Mouse (Mus musculus) heart, embryonic 11.5 days (tissue): ENCODE results near the gene Olfr1462. TPM values are rescaled to one million over a fixed set of nuclear protein-coding genes. Genes with fewer than 3 reads are reported as not detected.

ENCODE experiments used
- ATAC-seq: fragments of 200-750 bp; cut with Nextera tagmentation; replicated peaks from 2 replicates; pipeline ENCODE4 v1.8.0; 2017; ENCODE audit warnings: moderate library complexity; ENCODE audit not compliant: insufficient number of reproducible peaks, low FRiP score, low TSS enrichment
- H3K27ac ChIP-seq: fragments of 300-500 bp; sonication (generic); 2 replicates; pipeline ENCODE4 v1.5.1; 2014; ENCODE audit warnings: mild to moderate bottlenecking, low read depth, low read length
- H3K27me3 ChIP-seq: fragments of 300-500 bp; sonication (generic); 2 replicates; pipeline ENCODE4 v1.6.1; 2014; ENCODE audit warnings: mild to moderate bottlenecking, low read length, mixed read lengths; ENCODE audit not compliant: control insufficient read depth, insufficient read depth
- H3K36me3 ChIP-seq: fragments of 300-500 bp; sonication (generic); 2 replicates; pipeline ENCODE4 v1.6.1; 2014; ENCODE audit warnings: mild to moderate bottlenecking, low read length, moderate library complexity, mixed read lengths; ENCODE audit not compliant: control insufficient read depth, insufficient read depth
- H3K4me1 ChIP-seq: fragments of 300-500 bp; sonication (generic); 2 replicates; pipeline ENCODE4 v1.6.1; 2014; ENCODE audit warnings: low read length; ENCODE audit not compliant: control insufficient read depth, insufficient read depth
- H3K4me2 ChIP-seq: fragments of 300-500 bp; sonication (generic); 2 replicates; pipeline ENCODE4 v1.6.1; 2014; ENCODE audit warnings: mild to moderate bottlenecking, moderate library complexity
- H3K4me3 ChIP-seq: fragments of 300-500 bp; sonication (generic); 2 replicates; pipeline ENCODE4 v1.5.1; 2014; ENCODE audit warnings: low read depth, low read length
- H3K9ac ChIP-seq: fragments of 300-500 bp; sonication (generic); 2 replicates; pipeline ENCODE4 v1.6.1; 2014; ENCODE audit warnings: mild to moderate bottlenecking, low read depth, low read length, moderate library complexity
- H3K9me3 ChIP-seq: fragments of 300-500 bp; sonication (generic); replicated peaks from 2 replicates; pipeline ENCODE4 v1.6.1; 2016; ENCODE audit warnings: low read length; ENCODE audit not compliant: control insufficient read depth
- WGBS: fragments of 180-500 bp; shearing (Covaris S2); extraction: QIAGEN DNeasy Blood & Tissue Kit; methylation state at CpG from one replicate; pipeline ENCODE4 v1.1.7; 2014; ENCODE audit not compliant: insufficient replicate concordance; 5-methylcytosine and 5-hydroxymethylcytosine counted together
- polyA plus RNA-seq: library from polyadenylated mRNA; unstranded; fragments of >200 nt; fragmentation: Nextera tagmentation; extraction: Ambion mirVana; gene quantifications from 2 replicates; pipeline ENCODE4 v1.2.1, GENCODE M21; 2014

Olfr1462 gene
- not detected in 2 replicates for polyA plus RNA-seq

DNA sequence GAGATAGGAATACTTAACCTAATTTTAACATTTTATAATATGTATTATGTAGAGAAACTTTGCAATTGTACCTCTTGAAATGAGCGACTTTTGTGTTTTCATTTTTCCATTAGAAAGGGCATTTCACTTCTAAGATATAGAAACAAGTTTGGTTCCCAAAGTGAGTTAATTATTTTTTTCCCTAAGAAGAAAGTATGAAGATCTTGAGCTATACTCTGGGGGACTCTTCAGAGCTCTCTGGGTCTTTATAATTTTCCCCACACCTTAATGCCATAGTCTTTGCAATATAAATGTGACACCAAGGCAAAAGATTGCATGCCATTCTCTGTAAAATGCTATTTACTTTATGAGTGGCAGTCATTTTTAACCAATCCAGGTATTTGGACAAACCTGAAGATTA is at the start of gene Olfr1462:
Gene Olfr1462, plus strand, starts transcription at position 301 of the 400 bp plus-strand sequence.
- H3K27me3 ChIP-seq: no peaks in the 10 kb centered on the region
- 58% methylated on average over 1 of the region's 1 CpGs for WGBS
- no peaks in the 10 kb centered on the region for H3K36me3 ChIP-seq
- H3K9me3 ChIP-seq: no peaks in the 10 kb centered on the region
- no peak within 1 kb of the TSS for H3K27ac ChIP-seq
- no peak within 1 kb of the TSS for H3K9ac ChIP-seq
- H3K4me2 ChIP-seq: no peak within 1 kb of the TSS
- no peak within 1 kb of the TSS for H3K4me3 ChIP-seq
- no peaks in the 10 kb centered on the region for H3K4me1 ChIP-seq
- ATAC-seq: no peak

DNA sequence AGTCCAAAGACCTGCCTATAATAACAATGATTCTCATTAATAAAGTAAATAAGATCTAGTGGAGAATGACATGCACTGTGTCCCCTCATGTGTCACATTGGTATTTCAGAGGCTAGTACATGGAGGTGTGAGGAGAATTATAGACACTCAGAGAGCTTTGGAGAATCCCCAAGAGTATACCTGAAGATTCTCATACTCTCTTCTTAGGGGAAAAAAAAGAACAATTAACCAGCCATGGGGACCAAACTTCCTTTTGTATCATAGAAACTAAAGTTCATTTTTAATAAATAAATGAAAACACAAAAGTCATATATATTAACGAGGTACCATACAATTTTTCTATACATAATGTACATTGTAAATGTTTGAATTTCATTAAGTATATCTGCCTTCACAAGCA is 36.1 kb upstream of the Olfr1462 start, which contains the start of gene Olfr1459:
Gene Olfr1459, minus strand, starts transcription at position 101 of the 400 bp plus-strand sequence.
- ATAC-seq: no peak
- no peaks in the 10 kb centered on the region for H3K36me3 ChIP-seq
- H3K4me1 ChIP-seq: no peaks in the 10 kb centered on the region
- H3K9me3 ChIP-seq: peaks cover 3% of the 10 kb centered on the region
- H3K27ac ChIP-seq: no peak within 1 kb of the TSS
- no peaks in the 10 kb centered on the region for H3K27me3 ChIP-seq
- no peak within 1 kb of the TSS for H3K4me2 ChIP-seq
- H3K4me3 ChIP-seq: no peak within 1 kb of the TSS
- 60% methylated on average over 1 of the region's 1 CpGs for WGBS
- H3K9ac ChIP-seq: no peak within 1 kb of the TSS

DNA sequence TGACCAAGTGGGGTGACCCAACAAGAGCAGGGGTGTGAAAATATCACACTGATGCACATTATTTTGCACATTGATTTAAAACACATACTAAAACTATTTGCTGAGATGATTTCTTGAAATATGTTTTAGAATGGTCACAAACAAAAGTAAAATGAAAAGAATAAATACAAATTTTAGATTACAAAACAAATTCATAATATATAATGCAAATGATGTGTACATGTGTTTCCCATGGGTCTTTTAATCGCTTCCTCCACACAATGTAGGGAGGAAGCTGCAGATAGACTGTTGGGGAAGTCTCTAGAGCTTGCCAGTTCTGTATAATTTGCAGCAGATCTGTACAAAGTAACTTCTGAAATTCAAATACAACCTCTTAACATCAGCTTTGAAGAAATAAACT is 22.8 kb upstream of the Olfr1462 start, which contains the start of gene Olfr1461:
Gene Olfr1461, plus strand, starts transcription at position 301 of the 400 bp plus-strand sequence.
- Histone ChIP-seq H3K4me1 (no peaks in the 10 kb centered on the region), H3K27ac (no peak within 1 kb of the TSS), H3K9me3 (0 out of 2 replicates have a peak, but pooled peaks cover 4% of the 10 kb centered on the region), H3K9ac (no peak within 1 kb of the TSS), H3K36me3 (no peaks in the 10 kb centered on the region), H3K4me2 (no peak within 1 kb of the TSS), H3K4me3 (no peak within 1 kb of the TSS), H3K27me3 (no peaks in the 10 kb centered on the region)
- 50% methylated on average over 1 of the region's 1 CpGs for WGBS
- ATAC-seq: no peak

DNA sequence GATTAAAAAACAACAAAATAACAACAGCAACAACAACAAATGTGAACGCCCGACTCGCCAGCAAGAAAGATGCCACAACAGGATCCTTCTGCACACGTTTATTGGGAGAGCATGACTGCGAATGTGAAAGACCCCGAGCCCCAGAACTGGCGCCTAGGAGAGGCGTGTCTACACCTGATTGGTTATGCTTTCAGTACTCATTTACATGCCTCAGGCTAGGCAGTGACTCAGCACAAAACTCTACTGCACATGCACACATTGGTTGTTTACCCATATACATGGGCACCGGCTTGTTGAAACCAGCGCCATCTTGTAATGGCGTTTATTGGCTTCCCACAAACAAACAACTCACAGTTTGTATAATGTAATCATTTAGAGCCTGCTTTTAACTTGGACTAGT is 36.1 kb downstream of the Olfr1462 start:
- no peak overlapping the region for H3K4me3 ChIP-seq
- WGBS: 85% methylated on average over 11 of the region's 11 CpGs
- no peak for ATAC-seq
- H3K27me3 ChIP-seq: no peaks in the 10 kb centered on the region
- H3K36me3 ChIP-seq: no peaks in the 10 kb centered on the region
- peaks cover 6% of the 10 kb centered on the region for H3K9me3 ChIP-seq
- H3K4me1 ChIP-seq: no peaks in the 10 kb centered on the region
- no peak overlapping the region for H3K9ac ChIP-seq
- H3K4me2 ChIP-seq: no peak overlapping the region
- H3K27ac ChIP-seq: no peak overlapping the region

DNA sequence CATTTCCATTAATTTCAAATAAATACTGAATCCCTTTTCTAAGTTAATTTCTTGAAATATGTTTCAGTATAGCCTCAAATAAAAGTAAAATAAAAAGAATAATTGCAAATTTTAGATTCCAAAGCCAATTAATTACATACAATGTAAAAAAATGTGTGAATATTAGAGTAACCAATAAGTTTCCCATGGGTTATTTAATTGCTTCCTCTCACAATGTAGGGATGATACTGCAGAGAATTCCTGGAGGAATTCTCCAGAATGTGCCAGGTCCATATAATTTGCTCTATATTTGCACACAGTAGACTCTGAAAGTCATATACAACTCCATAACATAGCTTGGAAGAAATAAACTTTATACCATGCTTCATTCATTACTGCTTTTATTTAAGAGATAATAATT is 45.5 kb downstream of the Olfr1462 start, which contains the start of gene Olfr1463:
Gene Olfr1463, plus strand, starts transcription at position 301 of the 400 bp plus-strand sequence.
- Histone ChIP-seq H3K4me1 (no peaks in the 10 kb centered on the region), H3K4me3 (no peak within 1 kb of the TSS), H3K9ac (no peak within 1 kb of the TSS), H3K27ac (no peak within 1 kb of the TSS), H3K36me3 (no peaks in the 10 kb centered on the region), H3K9me3 (peaks cover 13% of the 10 kb centered on the region; the same call in 1 of the 2 replicates), H3K27me3 (no peaks in the 10 kb centered on the region), H3K4me2 (no peak within 1 kb of the TSS)
- no peak for ATAC-seq

Other genes starting within 250 kb of the Olfr1462 start
- gene Olfr1450, start 235.5 kb upstream of the Olfr1462 start, polyA plus RNA-seq: not detected in 2 replicates
- not detected in 2 replicates for gene Olfr1451, start 190.7 kb upstream of the Olfr1462 start, polyA plus RNA-seq
- gene Olfr1453, start 157.4 kb upstream of the Olfr1462 start, polyA plus RNA-seq: not detected in 2 replicates
- gene Olfr1454, start 125.1 kb upstream of the Olfr1462 start, polyA plus RNA-seq: not detected in 2 replicates
- gene Olfr1457, start 87.8 kb upstream of the Olfr1462 start, polyA plus RNA-seq: not detected in 2 replicates
- gene Olfr1458, start 79.0 kb upstream of the Olfr1462 start, polyA plus RNA-seq: not detected in 2 replicates
- gene Olfr1459, start 36.2 kb upstream of the Olfr1462 start, polyA plus RNA-seq: 0.01 TPM in 1 of 2 replicates, not detected in the other
- not detected in 2 replicates for gene Olfr1461, start 22.7 kb upstream of the Olfr1462 start, polyA plus RNA-seq
- gene Olfr1463, start 45.6 kb downstream of the Olfr1462 start, polyA plus RNA-seq: not detected in 2 replicates
- not detected in 2 replicates for gene Olfr1465, start 129.8 kb downstream of the Olfr1462 start, polyA plus RNA-seq
- not detected in 2 replicates for gene Olfr1466, start 153.1 kb downstream of the Olfr1462 start, polyA plus RNA-seq
- gene Olfr1467, start 176.5 kb downstream of the Olfr1462 start, polyA plus RNA-seq: not detected in 2 replicates
- gene Olfr1469, start 222.1 kb downstream of the Olfr1462 start, polyA plus RNA-seq: not detected in 2 replicates